Mouse (Mus musculus) kidney, adult 11 months (tissue): Measurements from ENCODE around the gene Xrn1.
"Not testable (repeated sequence)": the region's sequence is repeated elsewhere in the genome, so short reads cannot be mapped to it uniquely, and the experiment has no call there.

ENCODE experiments used
- DNase-seq: peaks from one replicate; pipeline ENCODE4 v3.0.0; 2022

The Xrn1 gene

DNA sequence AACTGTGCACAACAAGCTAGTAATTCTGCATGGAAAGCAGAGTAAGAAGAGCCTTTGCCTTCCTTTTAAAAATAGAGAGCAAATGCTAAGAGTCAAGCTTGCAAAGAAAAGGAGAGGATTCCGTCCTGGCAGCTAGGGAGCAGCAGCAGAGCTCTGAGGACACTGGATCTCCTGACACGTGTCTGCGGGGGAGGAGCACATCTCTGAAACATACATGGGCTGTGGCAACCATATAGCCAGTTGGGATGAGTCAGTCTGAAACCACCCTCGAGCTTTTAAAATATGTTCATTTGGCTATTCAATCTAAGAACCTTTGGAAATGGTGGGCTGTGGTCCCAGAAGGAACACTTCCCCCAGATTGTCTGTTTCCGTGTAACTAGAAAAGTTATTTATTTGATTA is 100.3 kb downstream of the Xrn1 start:
- no peak for DNase-seq

- DNase-seq = peak; percentile 18
Observed at GRCm38 (mm10) chr9:96056417-96057223, 102.1 kb downstream of the Xrn1 start.

DNA sequence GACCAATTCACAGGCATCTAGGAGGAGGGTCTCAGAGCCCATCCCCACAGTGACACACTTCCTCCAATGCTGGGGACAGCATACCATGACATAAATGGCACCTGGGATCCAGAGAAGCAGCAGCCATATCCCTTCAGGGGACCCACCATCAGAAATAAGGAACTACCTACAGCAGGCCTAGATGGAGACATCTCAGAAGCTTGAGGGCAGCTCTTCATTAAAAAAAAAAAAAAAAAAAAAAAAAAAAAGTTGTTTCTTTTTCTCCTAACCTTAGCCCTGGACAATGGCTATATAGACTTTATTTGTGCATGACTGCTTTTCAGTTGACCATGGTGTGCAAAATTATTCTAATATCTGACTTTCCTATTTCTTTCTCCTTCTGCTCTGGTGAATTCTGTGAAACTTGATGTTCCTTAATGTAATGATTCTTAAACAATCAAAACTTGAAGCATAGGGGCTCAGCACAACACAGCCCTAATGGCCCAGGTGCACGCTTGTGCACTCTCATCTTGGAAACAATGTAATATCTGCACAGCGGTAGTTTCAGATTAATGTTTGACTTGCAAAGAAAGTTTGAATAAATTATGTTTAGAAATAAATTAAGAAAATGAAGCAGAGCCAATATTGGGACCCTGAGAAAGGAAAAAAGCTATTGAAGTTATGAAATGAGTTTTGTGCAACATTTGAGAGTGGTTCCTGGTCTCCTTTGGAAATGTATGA is 108.7 kb downstream of the Xrn1 start:
- DNase-seq = no peak

DNA sequence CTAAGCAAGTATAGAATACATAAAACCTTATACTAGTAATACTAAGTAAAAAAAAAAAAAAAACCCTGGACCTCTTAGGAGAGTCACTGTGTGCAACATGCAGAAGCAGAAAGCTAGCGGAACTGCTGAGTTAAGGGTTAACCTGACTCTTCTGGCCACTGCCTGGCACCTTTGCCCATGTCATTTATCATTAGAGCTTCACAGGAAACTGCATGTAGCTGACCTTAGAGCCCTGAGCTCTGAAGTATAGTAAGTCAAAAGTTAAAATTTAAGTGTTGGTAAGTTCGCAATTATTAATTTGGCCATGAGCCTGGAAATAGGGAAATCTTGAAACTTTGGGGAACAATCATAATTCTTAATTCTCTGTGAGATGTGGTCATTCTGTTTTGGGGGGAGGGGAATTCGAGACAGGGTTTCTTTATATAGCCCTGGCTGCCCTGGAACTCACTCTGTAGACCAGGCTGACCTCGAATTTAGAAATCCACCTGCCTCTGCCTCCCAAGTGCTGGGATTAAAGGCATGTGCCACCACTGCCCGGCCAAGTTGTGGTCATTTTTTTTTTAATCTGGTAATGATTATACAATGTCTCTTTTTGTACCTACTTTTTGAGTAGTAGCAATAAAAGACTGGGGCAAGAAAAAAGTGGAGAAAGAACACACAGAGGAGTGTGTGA is 109.4 kb downstream of the Xrn1 start:
- peak; percentile 83 for DNase-seq

GRCm38 (mm10) chr9:96067507-96067906 is 112.9 kb downstream of the Xrn1 start:
- DNase-seq = no peak

GRCm38 (mm10) chr9:96078752-96079315 is 124.3 kb downstream of the Xrn1 start:
- no peak for DNase-seq

- no peak for DNase-seq
Observed at GRCm38 (mm10) chr9:96085293-96085692, 130.7 kb downstream of the Xrn1 start.

DNA sequence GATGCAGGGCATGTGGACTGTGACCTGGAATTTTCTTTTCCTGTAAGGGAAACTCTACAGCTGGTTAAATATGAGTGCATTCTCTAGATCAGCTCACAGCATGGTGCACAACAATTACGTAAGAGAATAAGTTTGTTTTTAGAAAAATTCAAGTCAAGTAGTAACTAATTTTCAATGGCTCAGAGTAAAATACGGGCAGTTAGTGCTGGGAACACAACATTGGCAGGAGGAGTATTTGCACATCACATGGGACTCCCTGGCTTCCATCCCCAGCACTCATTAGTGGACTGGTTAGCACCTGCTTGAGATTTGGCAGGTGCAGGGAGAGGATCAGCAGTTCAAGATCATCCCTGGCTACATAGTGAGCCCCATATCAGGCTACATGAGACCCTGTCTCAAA is 133.1 kb downstream of the Xrn1 start:
- peak; percentile 49 for DNase-seq

DNA sequence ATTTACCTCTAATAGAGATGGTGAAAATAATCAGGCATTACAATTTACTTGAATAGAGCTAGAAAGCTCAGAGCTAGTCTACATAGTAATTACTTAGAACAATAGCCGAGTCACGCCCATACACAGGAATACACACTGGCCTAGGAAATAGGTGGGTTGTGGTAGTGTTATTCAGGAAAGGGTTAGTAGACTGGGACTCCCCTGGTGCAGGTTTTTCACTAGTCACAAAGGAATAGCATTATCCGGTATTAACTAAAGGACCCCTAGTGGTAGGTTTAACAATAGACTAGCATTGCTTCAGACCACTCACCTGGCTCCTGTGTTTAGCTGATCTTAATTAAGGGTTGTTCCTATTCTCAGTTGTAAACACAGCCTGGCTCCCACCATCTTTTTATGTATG is 133.9 kb downstream of the Xrn1 start:
- DNase-seq = not testable (repeated sequence)

DNA sequence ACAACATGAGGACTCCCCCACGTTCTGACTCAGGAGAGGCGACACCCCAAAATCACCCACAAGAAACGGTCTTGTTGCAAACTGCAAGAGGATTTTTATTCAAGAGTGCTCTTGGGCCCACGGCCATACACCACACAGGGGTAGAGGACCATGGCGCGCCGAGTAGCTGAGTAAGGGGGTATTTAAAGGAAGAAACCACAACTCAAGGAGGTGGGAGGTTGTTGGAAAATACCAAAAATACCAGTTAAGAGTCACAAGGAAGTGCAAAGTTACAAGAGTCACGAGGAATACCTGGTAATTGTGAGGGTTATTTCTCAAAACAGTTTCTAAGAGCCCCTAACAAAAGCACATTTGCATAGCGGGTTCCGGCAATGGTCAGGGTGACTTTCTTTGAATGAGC is 138.1 kb downstream of the Xrn1 start:
- DNase-seq = not testable (repeated sequence)

GRCm38 (mm10) chr9:96093221-96093620 is 138.7 kb downstream of the Xrn1 start:
- DNase-seq = peak; percentile 21

DNA sequence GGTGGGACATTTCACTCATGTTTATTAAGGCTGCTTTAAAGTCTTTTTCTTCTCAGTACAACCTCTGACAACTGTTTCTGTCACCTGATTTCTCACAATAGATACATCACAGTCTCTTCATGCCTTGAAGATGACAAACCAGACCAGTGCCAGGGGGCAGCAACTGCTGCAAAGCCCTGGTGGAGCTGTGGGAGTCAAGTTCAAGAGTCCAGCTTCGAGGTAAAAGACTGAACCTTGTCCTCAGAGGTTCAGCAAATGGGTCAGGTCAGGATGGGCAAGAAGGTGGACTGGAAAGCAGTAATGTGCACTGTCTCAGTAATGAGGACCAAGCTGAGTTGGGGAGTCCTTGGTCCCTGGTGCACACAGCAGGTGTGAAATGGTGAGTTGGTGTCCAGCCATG is 139.8 kb downstream of the Xrn1 start:
- DNase-seq = peak; percentile 77

DNA sequence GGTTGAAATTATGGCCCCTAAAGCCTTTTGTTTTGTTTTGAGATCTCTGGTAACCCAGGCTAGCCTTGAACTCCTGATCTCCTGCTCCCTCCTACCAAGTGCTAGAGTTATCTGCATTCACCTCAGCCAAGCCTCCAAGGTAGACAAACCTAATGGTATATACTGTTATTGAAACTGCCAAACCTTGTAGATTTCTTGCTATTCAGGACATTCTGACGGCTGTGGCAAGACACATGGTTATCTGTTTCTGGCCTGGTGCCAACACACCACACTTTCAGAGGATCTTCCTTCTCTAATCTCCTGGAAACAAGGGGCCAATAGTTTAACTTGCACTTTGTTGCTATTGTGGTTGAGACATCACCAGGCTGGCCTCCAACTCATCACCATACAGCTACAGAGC is 140.6 kb downstream of the Xrn1 start:
- DNase-seq = no peak

- DNase-seq = no peak
Observed at GRCm38 (mm10) chr9:96102846-96103245, 148.3 kb downstream of the Xrn1 start.
